Mouse (Mus musculus): ENCODE measurements at regions not wholly inside any gene's neighbourhood (a gene's known extent, or its start where the extent isn't known, plus 50 kb on each side); places are given as distances from the start of the nearest gene placed in this dataset.

GRCm38 (mm10) chr13:46043016-46043415, 78.2 kb upstream of the Atxn1 start:
- Histone ChIP-seq H3K27ac (ENCODE audit: insufficient read depth, low read length) (no peak overlapping the region), H3K9ac (ENCODE audit: low read depth, poor library complexity, severe bottlenecking) (no peak overlapping the region), H3K9me3 (replicated peaks; ENCODE audit: control insufficient read depth, insufficient read depth, low read length, poor library complexity, severe bottlenecking) (no peaks in the 10 kb centered on the region), H3K4me3 (ENCODE audit: low read depth, low read length) (no peak overlapping the region), H3K27me3 (ENCODE audit: control insufficient read depth, insufficient read depth, low read length, poor library complexity, severe bottlenecking) (no peaks in the 10 kb centered on the region), H3K36me3 (ENCODE audit: control insufficient read depth, insufficient read depth, low read length, poor library complexity, severe bottlenecking) (no peaks in the 10 kb centered on the region), H3K4me1 (ENCODE audit: control insufficient read depth, insufficient read depth, low read length) (no peaks in the 10 kb centered on the region)
- TF ChIP-seq POLR2A (IDR thresholded peaks at IDR 0.05; ENCODE audit: insufficient read depth, low read length) (no peak), EP300 (IDR thresholded peaks at IDR 0.05; ENCODE audit: insufficient read depth, low read depth, low read length) (no peak), CTCF (IDR thresholded peaks at IDR 0.05; ENCODE audit: low read depth, low read length) (no peak)

GRCm38 (mm10) chr13:46042224-46042623, 77.4 kb upstream of the Atxn1 start:
- Histone ChIP-seq H3K36me3 (ENCODE audit: control insufficient read depth, insufficient read depth, low read length, poor library complexity, severe bottlenecking) (no peaks in the 10 kb centered on the region), H3K27me3 (ENCODE audit: control insufficient read depth, insufficient read depth, low read length, poor library complexity, severe bottlenecking) (no peaks in the 10 kb centered on the region), H3K4me1 (ENCODE audit: control insufficient read depth, insufficient read depth, low read length) (no peaks in the 10 kb centered on the region), H3K9ac (ENCODE audit: low read depth, poor library complexity, severe bottlenecking) (no peak overlapping the region), H3K4me3 (ENCODE audit: low read depth, low read length) (no peak overlapping the region), H3K27ac (ENCODE audit: insufficient read depth, low read length) (no peak overlapping the region), H3K9me3 (replicated peaks; ENCODE audit: control insufficient read depth, insufficient read depth, low read length, poor library complexity, severe bottlenecking) (no peaks in the 10 kb centered on the region)
- no peak for TF ChIP-seq POLR2A (IDR thresholded peaks at IDR 0.05; ENCODE audit: insufficient read depth, low read length)
- TF ChIP-seq EP300 (IDR thresholded peaks at IDR 0.05; ENCODE audit: insufficient read depth, low read depth, low read length), result no peak
- TF ChIP-seq CTCF (IDR thresholded peaks at IDR 0.05; ENCODE audit: low read depth, low read length), result no peak

- H3K27ac ChIP-seq (ENCODE audit: insufficient read depth, low read length), result no peak overlapping the region
- H3K36me3 ChIP-seq (ENCODE audit: control insufficient read depth, insufficient read depth, low read length, poor library complexity, severe bottlenecking), result no peaks in the 10 kb centered on the region
- no peaks in the 10 kb centered on the region for H3K27me3 ChIP-seq (ENCODE audit: control insufficient read depth, insufficient read depth, low read length, poor library complexity, severe bottlenecking)
- H3K4me1 ChIP-seq (ENCODE audit: control insufficient read depth, insufficient read depth, low read length), result no peaks in the 10 kb centered on the region
- no peak overlapping the region for H3K4me3 ChIP-seq (ENCODE audit: low read depth, low read length)
- H3K9ac ChIP-seq (ENCODE audit: low read depth, poor library complexity, severe bottlenecking), result no peak overlapping the region
- TF ChIP-seq POLR2A (IDR thresholded peaks at IDR 0.05; ENCODE audit: insufficient read depth, low read length) (no peak), EP300 (IDR thresholded peaks at IDR 0.05; ENCODE audit: insufficient read depth, low read depth, low read length) (no peak), CTCF (IDR thresholded peaks at IDR 0.05; ENCODE audit: low read depth, low read length) (no peak)
- no peaks in the 10 kb centered on the region for H3K9me3 ChIP-seq (replicated peaks; ENCODE audit: control insufficient read depth, insufficient read depth, low read length, poor library complexity, severe bottlenecking)
Observed at GRCm38 (mm10) chr13:46041475-46041874, 76.7 kb upstream of the Atxn1 start.

- Histone ChIP-seq H3K4me3 (ENCODE audit: low read depth, low read length) (no peak overlapping the region), H3K27ac (ENCODE audit: insufficient read depth, low read length) (no peak overlapping the region), H3K36me3 (ENCODE audit: control insufficient read depth, insufficient read depth, low read length, poor library complexity, severe bottlenecking) (no peaks in the 10 kb centered on the region), H3K27me3 (ENCODE audit: control insufficient read depth, insufficient read depth, low read length, poor library complexity, severe bottlenecking) (no peaks in the 10 kb centered on the region), H3K9me3 (replicated peaks; ENCODE audit: control insufficient read depth, insufficient read depth, low read length, poor library complexity, severe bottlenecking) (no peaks in the 10 kb centered on the region), H3K4me1 (ENCODE audit: control insufficient read depth, insufficient read depth, low read length) (no peaks in the 10 kb centered on the region), H3K9ac (ENCODE audit: low read depth, poor library complexity, severe bottlenecking) (no peak overlapping the region)
- no peak for TF ChIP-seq POLR2A (IDR thresholded peaks at IDR 0.05; ENCODE audit: insufficient read depth, low read length)
- no peak for TF ChIP-seq CTCF (IDR thresholded peaks at IDR 0.05; ENCODE audit: low read depth, low read length)
- no peak for TF ChIP-seq EP300 (IDR thresholded peaks at IDR 0.05; ENCODE audit: insufficient read depth, low read depth, low read length)
Observed at GRCm38 (mm10) chr13:46040062-46040461, 75.3 kb upstream of the Atxn1 start.

GRCm38 (mm10) chr13:46038441-46039331, 73.9 kb upstream of the Atxn1 start:
- no peak overlapping the region for H3K4me3 ChIP-seq (ENCODE audit: low read depth, low read length)
- TF ChIP-seq EP300 (IDR thresholded peaks at IDR 0.05; ENCODE audit: insufficient read depth, low read depth, low read length), result no peak
- TF ChIP-seq POLR2A (IDR thresholded peaks at IDR 0.05; ENCODE audit: insufficient read depth, low read length), result no peak

GRCm38 (mm10) chr13:46032281-46032680, 67.5 kb upstream of the Atxn1 start:
- no peak for TF ChIP-seq EP300 (IDR thresholded peaks at IDR 0.05; ENCODE audit: insufficient read depth, low read depth, low read length)
- no peak for TF ChIP-seq CTCF (IDR thresholded peaks at IDR 0.05; ENCODE audit: low read depth, low read length)
- no peak for TF ChIP-seq POLR2A (IDR thresholded peaks at IDR 0.05; ENCODE audit: insufficient read depth, low read length)
- H3K4me3 ChIP-seq (ENCODE audit: low read depth, low read length), result no peak overlapping the region
- no peaks in the 10 kb centered on the region for H3K4me1 ChIP-seq (ENCODE audit: control insufficient read depth, insufficient read depth, low read length)
- no peaks in the 10 kb centered on the region for H3K36me3 ChIP-seq (ENCODE audit: control insufficient read depth, insufficient read depth, low read length, poor library complexity, severe bottlenecking)
- H3K27me3 ChIP-seq (ENCODE audit: control insufficient read depth, insufficient read depth, low read length, poor library complexity, severe bottlenecking), result no peaks in the 10 kb centered on the region
- no peak overlapping the region for H3K27ac ChIP-seq (ENCODE audit: insufficient read depth, low read length)
- H3K9ac ChIP-seq (ENCODE audit: low read depth, poor library complexity, severe bottlenecking), result no peak overlapping the region
- no peaks in the 10 kb centered on the region for H3K9me3 ChIP-seq (replicated peaks; ENCODE audit: control insufficient read depth, insufficient read depth, low read length, poor library complexity, severe bottlenecking)

More at GRCm38 (mm10) chr13:46038441-46039331, 73.9 kb upstream of the Atxn1 start:
- Histone ChIP-seq H3K9ac (ENCODE audit: low read depth, poor library complexity, severe bottlenecking) (no peak overlapping the region), H3K27ac (ENCODE audit: insufficient read depth, low read length) (no peak overlapping the region), H3K9me3 (replicated peaks; ENCODE audit: control insufficient read depth, insufficient read depth, low read length, poor library complexity, severe bottlenecking) (no peaks in the 10 kb centered on the region), H3K36me3 (ENCODE audit: control insufficient read depth, insufficient read depth, low read length, poor library complexity, severe bottlenecking) (no peaks in the 10 kb centered on the region), H3K4me1 (ENCODE audit: control insufficient read depth, insufficient read depth, low read length) (no peaks in the 10 kb centered on the region), H3K27me3 (ENCODE audit: control insufficient read depth, insufficient read depth, low read length, poor library complexity, severe bottlenecking) (no peaks in the 10 kb centered on the region)

All from ES-Bruce4 (cell line).